Mouse (Mus musculus) CH12.LX (cell line): ENCODE measurements around the gene Upf2. TPM values are rescaled to one million over a fixed set of nuclear protein-coding genes. Genes with fewer than 3 reads are reported as not detected.

ENCODE experiments used
- DNase-seq: peaks from one replicate; pipeline ENCODE4 v3.0.0-alpha.2; 2013; ENCODE audit errors: extremely low read depth
- H3K27ac ChIP-seq: 2 replicates; pipeline ENCODE4 v1.5.1; 2012; ENCODE audit warnings: low read depth, mild to moderate bottlenecking, control low read depth, moderate library complexity; ENCODE audit not compliant: insufficient read depth
- H3K27me3 ChIP-seq: replicated peaks from 2 replicates; pipeline ENCODE3; 2012; ENCODE audit warnings: inconsistent platforms
- H3K36me3 ChIP-seq, 2 experiments: replicated peaks in 1 of 2; 2 replicates each; pipeline versions ENCODE3 to v1.6.1; 2012; ENCODE audit warnings: inconsistent platforms in 1 of 2, low read length in 1 of 2, mild to moderate bottlenecking in 1 of 2, mixed read lengths in 1 of 2, moderate library complexity in 1 of 2; ENCODE audit not compliant: control insufficient read depth in 1 of 2, insufficient read depth in 1 of 2
- H3K4me1 ChIP-seq, 2 experiments: 2 replicates each; pipeline ENCODE4 v1.6.1; 2012; ENCODE audit warnings: inconsistent platforms in 1 of 2, moderate library complexity in 1 of 2; ENCODE audit not compliant: insufficient read depth in 2 of 2, control insufficient read depth in 1 of 2
- H3K4me2 ChIP-seq: 2 replicates; pipeline ENCODE4 v1.6.1; 2012; ENCODE audit warnings: low read depth, mild to moderate bottlenecking, control low read depth; ENCODE audit not compliant: poor library complexity, insufficient read depth, severe bottlenecking
- H3K4me3 ChIP-seq, 3 experiments: fragments of 150-350 bp in 1 of 3; sonication (generic) in 1 of 3; replicated peaks in 1 of 3; 2 replicates each; pipeline versions ENCODE3 to v1.5.1; 2011 to 2012; ENCODE audit warnings: low read depth in 2 of 3, low read length in 2 of 3, mild to moderate bottlenecking in 2 of 3, moderate library complexity in 2 of 3, control low read depth in 1 of 3, improper control_type of control experiment in 1 of 3, inconsistent platforms in 1 of 3, mixed read lengths in 1 of 3; ENCODE audit not compliant: poor library complexity in 1 of 3
- H3K79me2 ChIP-seq: replicated peaks from 2 replicates; pipeline ENCODE4 v1.6.1; 2012; ENCODE audit warnings: mild to moderate bottlenecking, moderate library complexity; ENCODE audit not compliant: control insufficient read depth, poor library complexity, insufficient read depth, severe bottlenecking; ENCODE audit errors: extremely low read depth
- H3K9ac ChIP-seq: 2 replicates; pipeline ENCODE4 v1.6.1; 2012; ENCODE audit warnings: low read depth, mild to moderate bottlenecking, control low read depth, moderate library complexity; ENCODE audit not compliant: insufficient read depth
- H3K9me3 ChIP-seq: replicated peaks from 2 replicates; pipeline ENCODE3; 2012; ENCODE audit warnings: low read length, inconsistent platforms, mixed read lengths
- BHLHE40 ChIP-seq: IDR thresholded peaks from 2 replicates; pipeline ENCODE4 v1.6.1; 2011; ENCODE audit warnings: mild to moderate bottlenecking, low read depth, low read length, improper control_type of control experiment
- CHD1 ChIP-seq: IDR thresholded peaks from 2 replicates; pipeline ENCODE4 v1.6.1; 2012; ENCODE audit warnings: low read depth, low read length, improper control_type of control experiment, inconsistent platforms
- GABPA ChIP-seq: IDR thresholded peaks from 2 replicates; pipeline ENCODE4 v1.6.1; 2012; ENCODE audit warnings: low read depth, low read length, improper control_type of control experiment, inconsistent platforms; ENCODE audit not compliant: insufficient replicate concordance
- HCFC1 ChIP-seq: IDR thresholded peaks from 2 replicates; pipeline ENCODE4 v1.6.1; 2012; ENCODE audit warnings: low read depth, mild to moderate bottlenecking, inconsistent platforms, low read length, improper control_type of control experiment
- JUN ChIP-seq: IDR thresholded peaks from 2 replicates; pipeline ENCODE4 v1.6.1; 2011; ENCODE audit warnings: low read depth, mild to moderate bottlenecking, low read length, improper control_type of control experiment, moderate library complexity; ENCODE audit not compliant: insufficient read depth
- JUND ChIP-seq: conservative IDR thresholded peaks from 2 replicates; pipeline ENCODE4 v1.6.1; 2011; ENCODE audit warnings: low read depth, low read length, improper control_type of control experiment
- MAFK ChIP-seq: IDR thresholded peaks from 2 replicates; pipeline ENCODE4 v1.6.1; 2011; ENCODE audit warnings: low read length, improper control_type of control experiment; ENCODE audit not compliant: insufficient replicate concordance
- MAZ ChIP-seq: IDR thresholded peaks from 2 replicates; pipeline ENCODE4 v1.6.1; 2012; ENCODE audit warnings: low read depth, mild to moderate bottlenecking, inconsistent platforms, low read length, improper control_type of control experiment, moderate library complexity
- MXI1 ChIP-seq: IDR thresholded peaks from 2 replicates; pipeline ENCODE4 v1.6.1; 2011; ENCODE audit warnings: mild to moderate bottlenecking, low read depth, low read length, improper control_type of control experiment
- MYC ChIP-seq: IDR thresholded peaks from 2 replicates; pipeline ENCODE4 v1.6.1; 2011; ENCODE audit warnings: low read depth, mild to moderate bottlenecking, improper control_type of control experiment, low read length
- NRF1 ChIP-seq: IDR thresholded peaks from 2 replicates; pipeline ENCODE4 v1.6.1; 2014; ENCODE audit warnings: low read depth, mild to moderate bottlenecking, inconsistent platforms, low read length, improper control_type of control experiment, moderate library complexity
- POLR2A ChIP-seq: IDR thresholded peaks from 2 replicates; pipeline ENCODE4 v1.6.1; 2011; ENCODE audit warnings: low read depth, mild to moderate bottlenecking, improper control_type of control experiment, low read length
- RAD21 ChIP-seq: IDR thresholded peaks from 2 replicates; pipeline ENCODE4 v1.6.1; 2011; ENCODE audit warnings: low read depth, mild to moderate bottlenecking, low read length, improper control_type of control experiment, moderate library complexity
- RCOR1 ChIP-seq: conservative IDR thresholded peaks from 2 replicates; pipeline ENCODE4 v1.6.1; 2012; ENCODE audit warnings: low read depth, mild to moderate bottlenecking, inconsistent platforms, low read length, improper control_type of control experiment
- TBP ChIP-seq: conservative IDR thresholded peaks from 2 replicates; pipeline ENCODE4 v1.6.1; 2011; ENCODE audit warnings: low read depth, low read length, improper control_type of control experiment
- USF1 ChIP-seq: IDR thresholded peaks from 2 replicates; pipeline ENCODE4 v1.6.1; 2014; ENCODE audit warnings: low read depth, mild to moderate bottlenecking, inconsistent platforms, low read length, improper control_type of control experiment
- ZC3H11A ChIP-seq: IDR thresholded peaks from 2 replicates; pipeline ENCODE4 v1.6.1; 2012; ENCODE audit warnings: low read depth, mild to moderate bottlenecking, inconsistent platforms, low read length, improper control_type of control experiment
- ZKSCAN1 ChIP-seq: IDR thresholded peaks from 2 replicates; pipeline ENCODE4 v1.6.1; 2012; ENCODE audit warnings: low read depth, inconsistent platforms, low read length, improper control_type of control experiment, borderline replicate concordance
- ZMIZ1 ChIP-seq: IDR thresholded peaks from 2 replicates; pipeline ENCODE4 v1.6.1; 2012; ENCODE audit warnings: low read depth, mild to moderate bottlenecking, inconsistent platforms, low read length, improper control_type of control experiment
- ZNF384 ChIP-seq: IDR thresholded peaks from 2 replicates; pipeline ENCODE4 v1.6.1; 2012; ENCODE audit warnings: low read depth, low read length, improper control_type of control experiment, inconsistent platforms
- dilution Hi-C: fragments of 300-500 bp; cut with MboI; formaldehyde crosslinking; loops from 2 replicates; pipeline ENCODE4 v1.14.3; 2020; ENCODE audit warnings: low sequenced_read_pairs; ENCODE audit not compliant: extremely low pct_unique_long_range_greater_than_20kb, extremely low pct_ligation_motif_present
- in situ Hi-C: fragments of 300-500 bp; cut with MboI; formaldehyde crosslinking; loops from 3 replicates; pipeline ENCODE4 v1.14.3; 2019; ENCODE audit warnings: low sequenced_read_pairs, low pct_ligation_motif_present, low pct_unique_long_range_greater_than_20kb, mixed read lengths
- polyA plus RNA-seq: library from polyadenylated mRNA; unstranded; fragments of >175 nt; gene quantifications from 2 replicates; pipeline ENCODE4 v1.2.1, GENCODE M21; 2012; ENCODE audit warnings: low read depth; ENCODE audit not compliant: insufficient read length
- total RNA-seq, 2 experiments: library from RNA; depleted of rRNA; stranded (reverse); fragments of 300-350 nt in 1 of 2; fragments of >200 nt in 1 of 2; gene quantifications; 2 replicates each; pipeline ENCODE4 v1.2.3; 2012 to 2014

The Upf2 gene
- total and polyA plus RNA-seq, 3 experiments: 9.3 to 27.0 (median 13.4) TPM

DNA sequence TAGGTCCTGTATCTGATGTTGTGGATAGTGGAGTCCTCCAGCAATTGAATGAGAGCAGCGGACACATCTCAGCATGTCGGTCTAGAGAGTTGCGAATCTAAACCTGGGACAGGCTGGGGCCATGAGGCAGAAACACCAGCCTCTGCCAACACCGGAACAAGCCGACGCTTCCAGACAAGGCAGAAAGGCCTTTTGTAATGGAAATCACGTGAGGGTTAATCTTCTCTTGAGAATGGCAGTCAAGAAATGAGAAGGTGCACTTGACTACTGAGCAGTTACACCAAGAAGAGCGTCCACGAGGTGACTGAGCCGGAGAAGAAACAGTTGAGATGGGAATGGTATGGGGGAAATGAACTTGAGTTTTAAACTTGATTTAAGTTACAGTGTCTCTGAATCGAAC lies 104.2 kb downstream of the Upf2 start:
- no peak overlapping the region for H3K9ac ChIP-seq
- in situ Hi-C loops (no loop called here), dilution Hi-C loops (no loop called here)
- H3K4me2 ChIP-seq: no peak overlapping the region
- DNase-seq: no peak
- no peak for TF ChIP-seq CHD1
- no peak for TF ChIP-seq NRF1
- no peak for TF ChIP-seq JUN
- no peak for TF ChIP-seq POLR2A
- no peak for TF ChIP-seq BHLHE40
- no peak for TF ChIP-seq MAFK
- no peak for TF ChIP-seq GABPA
- TF ChIP-seq MYC: no peak
- no peak for TF ChIP-seq ZMIZ1
- no peak for TF ChIP-seq MXI1
- no peak for TF ChIP-seq MAZ
- TF ChIP-seq ZKSCAN1: no peak
- no peak for TF ChIP-seq HCFC1
- no peak for TF ChIP-seq RCOR1
- TF ChIP-seq ZNF384: no peak
- no peak for TF ChIP-seq ZC3H11A
- TF ChIP-seq, all 38 proteins: peak for 0
- Histone ChIP-seq H3K4me3 (no peak overlapping the region), H3K27me3 (no peaks in the 10 kb centered on the region), H3K27ac (no peak overlapping the region), H3K36me3 (peaks cover 36 to 66% of the 10 kb centered on the region in 2 experiments), H3K9me3 (no peaks in the 10 kb centered on the region), H3K79me2 (no peaks in the 10 kb centered on the region), H3K4me1 (no peaks in the 10 kb centered on the region)

DNA sequence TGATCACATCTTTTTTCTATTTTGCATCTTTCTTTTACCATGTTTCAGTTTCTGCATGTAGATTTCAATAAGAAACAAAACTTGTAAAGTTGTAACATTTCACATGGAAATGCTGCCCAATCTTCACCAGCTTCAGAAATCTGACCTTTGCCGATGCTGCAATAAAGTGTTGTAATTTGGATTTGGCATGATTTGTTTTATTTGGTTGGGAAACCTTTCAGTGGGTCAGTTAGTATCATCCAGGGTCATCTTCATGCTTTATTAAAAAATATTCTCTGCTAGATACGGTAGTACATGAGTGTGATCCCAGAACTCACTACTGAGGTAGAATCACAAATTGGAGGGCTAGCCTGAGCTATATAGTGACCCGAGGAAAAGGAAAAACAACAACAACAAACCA lies 105.2 kb downstream of the Upf2 start:
- H3K79me2 ChIP-seq: no peaks in the 10 kb centered on the region
- H3K9me3 ChIP-seq: no peaks in the 10 kb centered on the region
- no peak overlapping the region for H3K27ac ChIP-seq
- no peak overlapping the region for H3K4me2 ChIP-seq
- no peak for TF ChIP-seq JUND
- no peak for TF ChIP-seq RCOR1
- TF ChIP-seq TBP: no peak
- TF ChIP-seq USF1: no peak
- TF ChIP-seq NRF1: no peak
- no peak for TF ChIP-seq RAD21
- no peak for TF ChIP-seq ZMIZ1
- no peak for TF ChIP-seq POLR2A
- TF ChIP-seq ZC3H11A: no peak
- no peaks in the 10 kb centered on the region for H3K4me1 ChIP-seq
- no peak overlapping the region for H3K9ac ChIP-seq
- H3K4me3 ChIP-seq: no peak overlapping the region
- H3K36me3 ChIP-seq: peaks cover 30 to 55% of the 10 kb centered on the region in 2 experiments
- no peaks in the 10 kb centered on the region for H3K27me3 ChIP-seq
- in situ Hi-C loops: no loop called here
- DNase-seq: no peak
- dilution Hi-C loops: no loop called here
